Mouse (Mus musculus): Measurements from ENCODE around the gene Poc1b.

- no peak for TF ChIP-seq CTCF (IDR thresholded peaks at IDR 0.05)
- TF ChIP-seq EP300 (IDR thresholded peaks at IDR 0.05), result no peak
Measured at GRCm38 (mm10) chr10:99154635-99155034, 47.8 kb downstream of the Poc1b start.
